Mouse (Mus musculus) heart, adult 2 months (tissue): ENCODE measurements around the gene Thap3. TPM values are rescaled to one million over a fixed set of nuclear protein-coding genes. Genes with fewer than 3 reads are reported as not detected.

ENCODE experiments used
- DNase-seq, 2 experiments: peaks; one replicate each; pipeline ENCODE4 v3.0.0; 2021
- H3K27ac ChIP-seq: fragments of 200-600 bp; 2 replicates; pipeline ENCODE4 v1.8.1; 2022
- H3K27me3 ChIP-seq: fragments of 200-500 bp; 2 replicates; pipeline ENCODE4 v1.6.1; 2012; ENCODE audit warnings: mild to moderate bottlenecking, low read length, inconsistent platforms, mixed read lengths; ENCODE audit not compliant: control insufficient read depth, insufficient read depth
- H3K36me3 ChIP-seq: fragments of 200-500 bp; 2 replicates; pipeline ENCODE4 v1.6.1; 2012; ENCODE audit warnings: low read length, inconsistent platforms; ENCODE audit not compliant: control insufficient read depth, insufficient read depth
- H3K4me1 ChIP-seq: fragments of 200-500 bp; 2 replicates; pipeline ENCODE4 v1.6.1; 2011; ENCODE audit warnings: low read length; ENCODE audit not compliant: control insufficient read depth, insufficient read depth
- H3K4me3 ChIP-seq: fragments of 200-600 bp; 2 replicates; pipeline ENCODE4 v1.8.1; 2022
- H3K79me2 ChIP-seq: fragments of 200-500 bp; replicated peaks from 2 replicates; pipeline ENCODE4 v1.6.1; 2012; ENCODE audit warnings: mild to moderate bottlenecking, inconsistent platforms, low read length, moderate library complexity, mixed read lengths; ENCODE audit not compliant: control insufficient read depth, insufficient read depth
- H3K9ac ChIP-seq: fragments of 200-500 bp; 2 replicates; pipeline ENCODE4 v1.6.1; 2012; ENCODE audit warnings: low read depth, mild to moderate bottlenecking, control low read depth, inconsistent platforms, low read length, mixed read lengths
- CTCF ChIP-seq: fragments of 200-600 bp; IDR thresholded peaks from 2 replicates; pipeline ENCODE4 v1.8.1; 2022; ENCODE audit warnings: antibody characterized with exemption, mild to moderate bottlenecking, moderate library complexity
- EP300 ChIP-seq: fragments of 200-500 bp; IDR thresholded peaks from 2 replicates; pipeline ENCODE4 v1.6.1; 2011; ENCODE audit warnings: low read depth, low read length, control low read depth; ENCODE audit not compliant: insufficient read depth
- POLR2A ChIP-seq: fragments of 200-500 bp; IDR thresholded peaks from 2 replicates; pipeline ENCODE4 v1.6.1; 2011; ENCODE audit warnings: mild to moderate bottlenecking, low read depth, low read length, control low read depth; ENCODE audit not compliant: insufficient read depth
- WGBS: fragments of 180-500 bp; shearing (Covaris S2); methylation state at CpG from one replicate; pipeline ENCODE4 v1.1.7; 2018; 5-methylcytosine and 5-hydroxymethylcytosine counted together
- intact Hi-C: fragments of 180-260 bp; cut with DNase I; formaldehyde crosslinking; loops from one replicate; pipeline ENCODE4 v1.15.1; 2025
- polyA plus RNA-seq: library from polyadenylated mRNA; depleted of rRNA; stranded (reverse); fragments of >200 nt; gene quantifications from 2 replicates; pipeline ENCODE4 v1.2.3, GENCODE M21; 2012
- total RNA-seq, 2 experiments: library from RNA; stranded (reverse); gene quantifications; 2 replicates each; pipeline ENCODE4 v1.2.3; 2021

Gene Thap3
- total and polyA plus RNA-seq, 3 experiments = 12.0 to 27.6 (median 13.5) TPM

- Histone ChIP-seq H3K36me3 (no peaks in the 10 kb centered on the region), H3K4me1 (no peaks in the 10 kb centered on the region), H3K4me3 (no peak overlapping the region), H3K9ac (no peak overlapping the region), H3K27ac (no peak overlapping the region), H3K27me3 (no peaks in the 10 kb centered on the region), H3K79me2 (no peaks in the 10 kb centered on the region)
- TF ChIP-seq POLR2A (no peak), CTCF (peak; percentile 72)
- WGBS = 93% methylated on average over 3 of the region's 3 CpGs
- intact Hi-C loops = no loop called here
- no peak for DNase-seq
Observed at GRCm38 (mm10) chr4:151975441-151975840, 13.4 kb downstream of the Thap3 start.

- no peak for DNase-seq
- no peaks in the 10 kb centered on the region for H3K4me1 ChIP-seq
- no peak overlapping the region for H3K9ac ChIP-seq
- H3K79me2 ChIP-seq = no peaks in the 10 kb centered on the region
- intact Hi-C loops = no loop called here
- no peak overlapping the region for H3K27ac ChIP-seq
- no peaks in the 10 kb centered on the region for H3K27me3 ChIP-seq
- no peak overlapping the region for H3K4me3 ChIP-seq
- TF ChIP-seq EP300 (no peak), CTCF (peak; percentile 77), POLR2A (no peak)
- WGBS = 65% methylated on average over 10 of the region's 10 CpGs
- no peaks in the 10 kb centered on the region for H3K36me3 ChIP-seq
Observed at GRCm38 (mm10) chr4:151972221-151972967, 16.4 kb downstream of the Thap3 start.

- no peaks in the 10 kb centered on the region for H3K36me3 ChIP-seq
- no peak for DNase-seq
- H3K9ac ChIP-seq = no peak overlapping the region
- WGBS = 94% methylated on average over 26 of the region's 26 CpGs
- no peaks in the 10 kb centered on the region for H3K27me3 ChIP-seq
- no peak overlapping the region for H3K27ac ChIP-seq
- H3K79me2 ChIP-seq = no peaks in the 10 kb centered on the region
- H3K4me1 ChIP-seq = no peaks in the 10 kb centered on the region
- intact Hi-C loops = no loop called here
- H3K4me3 ChIP-seq = no peak overlapping the region
- no peak for TF ChIP-seq EP300
- no peak for TF ChIP-seq POLR2A
- no peak for TF ChIP-seq CTCF
Observed at GRCm38 (mm10) chr4:151968204-151968921, 20.4 kb downstream of the Thap3 start.

GRCm38 (mm10) chr4:151962817-151963216, 26.0 kb downstream of the Thap3 start:
- no peak overlapping the region for H3K4me3 ChIP-seq
- 73% methylated on average over 3 of the region's 3 CpGs for WGBS
- no peaks in the 10 kb centered on the region for H3K36me3 ChIP-seq
- intact Hi-C loops = no loop called here
- TF ChIP-seq EP300 = no peak
- TF ChIP-seq CTCF = no peak
- TF ChIP-seq POLR2A = no peak
- DNase-seq = no peak
- no peaks in the 10 kb centered on the region; the same call in 1 of the 2 replicates for H3K4me1 ChIP-seq
- no peak overlapping the region for H3K9ac ChIP-seq
- H3K27me3 ChIP-seq = no peaks in the 10 kb centered on the region
- no peak overlapping the region for H3K27ac ChIP-seq
- H3K79me2 ChIP-seq = no peaks in the 10 kb centered on the region

GRCm38 (mm10) chr4:151960513-151960854, 28.3 kb downstream of the Thap3 start:
- WGBS = 36% methylated on average over 3 of the region's 3 CpGs
- H3K36me3 ChIP-seq = no peaks in the 10 kb centered on the region
- H3K27ac ChIP-seq = no peak overlapping the region
- H3K79me2 ChIP-seq = no peaks in the 10 kb centered on the region
- no peak for TF ChIP-seq CTCF
- TF ChIP-seq POLR2A = no peak
- TF ChIP-seq EP300 = no peak
- H3K27me3 ChIP-seq = no peaks in the 10 kb centered on the region
- H3K4me1 ChIP-seq = no peaks in the 10 kb centered on the region; the same call in 1 of the 2 replicates
- no peak overlapping the region for H3K9ac ChIP-seq
- H3K4me3 ChIP-seq = no peak overlapping the region
- DNase-seq = no peak
- intact Hi-C loops = no loop called here
